Mouse (Mus musculus) testis, adult 2 months (tissue): ENCODE measurements at regions not wholly inside any gene's neighbourhood (a gene's known extent, or its start where the extent isn't known, plus 50 kb on each side); places are given as distances from the start of the nearest gene placed in this dataset.

Experiments used
- CTCF ChIP-seq: fragments of 200-500 bp; IDR thresholded peaks from 2 replicates; pipeline ENCODE4 v1.5.1; 2012; ENCODE audit warnings: low read depth, mild to moderate bottlenecking, inconsistent platforms, low read length, moderate library complexity; ENCODE audit not compliant: control insufficient read depth, insufficient read depth, insufficient replicate concordance
- POLR2A ChIP-seq: fragments of 200-500 bp; IDR thresholded peaks from 2 replicates; pipeline ENCODE4 v1.6.1; 2012; ENCODE audit warnings: low read depth, mild to moderate bottlenecking, inconsistent platforms, low read length, moderate library complexity; ENCODE audit not compliant: control insufficient read depth

GRCm38 (mm10) chr10:25642079-25642696 lies 106.1 kb upstream of the Smlr1 start:
- TF ChIP-seq CTCF (no peak), POLR2A (no peak)
